Mouse (Mus musculus): Measurements from ENCODE around the gene Mmp8. TPM values are rescaled to one million over a fixed set of nuclear protein-coding genes. Genes with fewer than 3 reads are reported as not detected.

Mmp8 gene
- total RNA-seq (2023), result 1,000 to 10,000 TPM; 1,293 to 1,362 TPM

DNA sequence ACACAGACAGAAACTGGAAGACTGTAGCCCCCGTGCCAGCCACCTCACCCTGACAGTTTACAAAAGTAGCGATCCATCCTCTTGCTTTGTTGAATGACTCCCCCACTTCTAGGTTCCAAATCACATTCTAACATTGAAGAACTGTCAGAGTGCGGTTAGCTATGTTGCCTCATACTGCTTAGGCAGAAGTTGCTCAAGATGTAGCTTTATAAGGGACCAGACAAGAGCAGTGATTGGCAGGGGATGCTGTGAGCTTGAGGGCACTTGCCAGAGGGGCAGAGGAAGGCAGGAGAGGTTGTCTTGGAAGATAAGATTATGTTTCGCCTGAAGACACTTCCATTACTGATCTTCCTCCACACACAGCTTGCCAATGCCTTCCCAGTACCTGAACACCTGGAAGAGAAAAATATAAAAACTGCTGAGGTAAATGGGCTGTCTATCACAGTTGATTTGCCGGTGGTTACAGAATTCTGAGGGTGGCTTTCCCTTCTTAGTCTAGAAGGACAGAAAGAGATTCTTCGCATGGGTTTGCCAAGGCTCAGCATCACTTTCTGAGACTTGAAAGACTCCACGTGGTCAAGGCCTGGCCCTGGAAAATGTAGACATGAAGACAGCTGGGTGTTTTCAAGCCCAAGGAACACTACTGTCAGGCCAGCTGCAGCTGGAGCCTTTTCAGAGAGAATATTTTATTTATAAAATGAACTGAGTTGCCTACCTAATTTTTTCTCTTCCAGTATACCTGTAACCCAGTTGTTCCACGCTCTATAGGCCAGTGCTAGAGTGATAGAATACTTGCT is at the start of gene Mmp8:
Mmp8 (plus strand) TSS at position 236 of the 797 bp plus-strand sequence.

DNA sequence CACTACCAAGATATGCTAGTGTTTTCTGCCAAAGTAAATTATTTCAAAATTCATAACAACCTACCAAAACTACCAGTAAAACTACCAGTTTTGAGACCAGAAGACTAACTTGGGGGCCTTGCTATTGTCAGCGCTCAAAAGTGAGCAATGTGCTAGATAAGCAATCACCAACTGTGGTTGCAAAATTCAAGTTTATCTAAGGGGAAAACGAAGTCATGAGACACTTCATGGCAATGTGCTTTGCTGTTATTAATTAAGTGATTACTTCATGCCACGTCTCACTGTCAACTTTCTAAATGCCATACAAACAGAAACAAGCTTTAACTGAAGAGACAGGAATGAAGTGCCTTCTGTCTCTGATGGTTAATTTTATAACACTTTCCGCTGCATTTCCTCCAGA is 12.9 kb downstream of the Mmp8 start, which contains the start of gene Mmp27:
Mmp27 (plus strand) TSS at position 235 of the 400 bp plus-strand sequence.

Other genes starting within 250 kb of the Mmp8 start
- not detected for gene Mmp12, start 214.1 kb upstream of the Mmp8 start, total RNA-seq (2023)
- not detected for gene Mmp1b, start 170.4 kb upstream of the Mmp8 start, total RNA-seq (2023)
- gene Mmp3, start 112.6 kb upstream of the Mmp8 start, total RNA-seq (2023), result not detected
- not detected for gene Mmp10, start 56.1 kb upstream of the Mmp8 start, total RNA-seq (2023)
- gene Mmp27, start 12.9 kb downstream of the Mmp8 start, total RNA-seq (2023), result 1 to 10 TPM; 5.0 to 5.9 TPM
- gene Mmp20, start 69.8 kb downstream of the Mmp8 start, total RNA-seq (2023), result not detected
- gene Mmp7, start 133.6 kb downstream of the Mmp8 start, total RNA-seq (2023), result not detected
- 10 to 100 TPM; 52.9 to 59.9 TPM for gene Tmem123, start 205.6 kb downstream of the Mmp8 start, total RNA-seq (2023)

Data from neutrophil, adult 59 days (primary cell).